ENCODE assay signal across 14 mouse cellular contexts in the genomic region with DNA sequence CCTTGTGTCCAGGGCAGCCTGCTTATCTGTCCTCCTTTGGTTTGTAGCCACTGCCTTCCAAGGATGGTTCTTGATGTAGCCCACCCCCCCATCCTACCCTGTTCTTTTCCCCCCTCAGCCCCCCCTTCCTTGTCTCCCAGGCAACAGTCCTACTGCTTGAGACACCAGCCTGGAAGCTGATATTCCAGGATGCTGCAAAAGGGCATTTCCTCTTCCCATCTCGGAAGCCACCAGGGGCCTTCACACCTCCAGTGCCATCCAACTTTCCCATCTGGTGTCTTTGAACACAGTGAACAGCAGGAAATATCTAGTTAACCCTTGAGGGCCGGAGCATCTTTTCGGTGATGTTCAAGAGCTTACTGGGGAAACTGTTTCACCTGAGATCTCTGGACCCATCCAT.
DNase-seq lines count a peak whose midpoint lies in the region; ATAC-seq and TF ChIP-seq lines count a peak whose summit lies in the region.
"Had no signal": no experiment of that assay in that cellular context is flagged by ENCODE, and none has a peak within 500 bp of the region (broad histone marks: within the 10 kb centered on the region; RNA-seq: fewer than 3 reads in every experiment).

No protein-coding gene starts in this region.

- no peak for TF ChIP-seq CTCF in forebrain, postnatal 0 days (IDR thresholded peaks at IDR 0.05; ENCODE audit: low read depth)
- no peak for TF ChIP-seq CTCF in thymus, adult 2 months (IDR thresholded peaks at IDR 0.05; ENCODE audit: borderline replicate concordance, control insufficient read depth, extremely low read depth, insufficient read depth, low read length, poor library complexity)

- no peak overlapping the region for H3K9ac ChIP-seq in midbrain, embryonic 14.5 days (replicated peaks; ENCODE audit: low read length)
- H3K9ac ChIP-seq in midbrain, embryonic 15.5 days, result no peak overlapping the region
- no peak overlapping the region for H3K9ac ChIP-seq in forebrain, postnatal 0 days
- H3K9ac ChIP-seq: embryonic facial prominence, embryonic 15.5 days; limb, embryonic 12.5 days had no signal

- no peak for ATAC-seq in midbrain, embryonic 14.5 days (ENCODE audit: low FRiP score, low TSS enrichment)
- no peak for ATAC-seq in midbrain, embryonic 15.5 days (replicated peaks)
- ATAC-seq in forebrain, postnatal 0 days, result peak; percentile 87

- H3K4me2 ChIP-seq in midbrain, embryonic 14.5 days (ENCODE audit: low read length), result no peak overlapping the region
- H3K4me2 ChIP-seq in midbrain, embryonic 15.5 days, result no peak overlapping the region
- H3K4me2 ChIP-seq in forebrain, postnatal 0 days (ENCODE audit: low read depth), result no peak overlapping the region
- H3K4me2 ChIP-seq: embryonic facial prominence, embryonic 15.5 days; limb, embryonic 12.5 days had no signal

- DNase-seq in heart, adult 11 months, result peak; percentile 58
- no peak for DNase-seq in heart, adult 9 months (ENCODE audit: low spot score in 2 of 2)
- DNase-seq in midbrain, embryonic 14.5 days, result peak; percentile 36
- DNase-seq in cerebellum, adult 9-11 months, result peak; percentile 93
- DNase-seq in forebrain, postnatal 0 days, result peak; percentile 77
- no peak for DNase-seq in thymus, adult 2 months
- DNase-seq in spleen, adult 18-20 months, result no peak
- DNase-seq: adrenal gland, adult 8-10 months; kidney, postnatal 14 days; thymus, postnatal 25 days had no signal

- H3K36me3 ChIP-seq in midbrain, embryonic 14.5 days (ENCODE audit: control insufficient read depth, insufficient read depth, low read length), result no peaks in the 10 kb centered on the region
- H3K36me3 ChIP-seq in midbrain, embryonic 15.5 days (replicated peaks), result no peaks in the 10 kb centered on the region
- no peaks in the 10 kb centered on the region for H3K36me3 ChIP-seq in forebrain, postnatal 0 days (ENCODE audit: insufficient read depth)
- H3K36me3 ChIP-seq in thymus, adult 2 months (ENCODE audit: control insufficient read depth, insufficient read depth, low read length), result no peaks in the 10 kb centered on the region
- H3K36me3 ChIP-seq: embryonic facial prominence, embryonic 15.5 days; limb, embryonic 12.5 days had no signal

- no peaks in the 10 kb centered on the region for H3K9me3 ChIP-seq in midbrain, embryonic 14.5 days (ENCODE audit: control insufficient read depth, low read length)
- H3K9me3 ChIP-seq in midbrain, embryonic 15.5 days, result no peaks in the 10 kb centered on the region
- no peaks in the 10 kb centered on the region for H3K9me3 ChIP-seq in forebrain, postnatal 0 days (ENCODE audit: low read length)
- H3K9me3 ChIP-seq: embryonic facial prominence, embryonic 15.5 days; limb, embryonic 12.5 days had no signal

- WGBS in midbrain, embryonic 14.5 days, result 79% methylated on average over 3 of the region's 3 CpGs
- WGBS in midbrain, embryonic 15.5 days, result 70% methylated on average over 3 of the region's 3 CpGs
- WGBS in forebrain, postnatal 0 days, result 67% methylated on average over 3 of the region's 3 CpGs
- WGBS in thymus, adult 2 months, result 94% methylated on average over 3 of the region's 3 CpGs

- peaks cover 10% of the 10 kb centered on the region for H3K4me1 ChIP-seq in midbrain, embryonic 14.5 days (ENCODE audit: control insufficient read depth, insufficient read depth, low read length)
- peaks cover 8% of the 10 kb centered on the region for H3K4me1 ChIP-seq in midbrain, embryonic 15.5 days
- peaks cover 8% of the 10 kb centered on the region for H3K4me1 ChIP-seq in forebrain, postnatal 0 days (ENCODE audit: insufficient read depth)
- peaks cover 17% of the 10 kb centered on the region for H3K4me1 ChIP-seq in thymus, adult 2 months (replicated peaks; ENCODE audit: control insufficient read depth, insufficient read depth, low read length)

- no peak overlapping the region for H3K4me3 ChIP-seq in midbrain, embryonic 14.5 days (replicated peaks; ENCODE audit: low read depth, low read length)
- H3K4me3 ChIP-seq in midbrain, embryonic 15.5 days, result no peak overlapping the region
- H3K4me3 ChIP-seq in forebrain, postnatal 0 days (ENCODE audit: low read depth, low read length), result no peak overlapping the region
- H3K4me3 ChIP-seq in thymus, adult 2 months (ENCODE audit: control insufficient read depth, insufficient read depth, low read length), result no peak overlapping the region
- H3K4me3 ChIP-seq: embryonic facial prominence, embryonic 15.5 days; limb, embryonic 12.5 days had no signal

- no peak for TF ChIP-seq POLR2A in thymus, adult 2 months (IDR thresholded peaks at IDR 0.05; ENCODE audit: control insufficient read depth, extremely low read depth, insufficient read depth, low read length, poor library complexity)

- no peak overlapping the region for H3K27ac ChIP-seq in midbrain, embryonic 14.5 days (replicated peaks; ENCODE audit: low read depth, low read length)
- H3K27ac ChIP-seq in midbrain, embryonic 15.5 days, result no peak overlapping the region
- H3K27ac ChIP-seq in forebrain, postnatal 0 days (ENCODE audit: low read depth, low read length), result no peak overlapping the region
- no peak overlapping the region for H3K27ac ChIP-seq in thymus, adult 2 months (ENCODE audit: control insufficient read depth, insufficient read depth, low read length)
- H3K27ac ChIP-seq: embryonic facial prominence, embryonic 15.5 days; limb, embryonic 12.5 days; macrophage had no signal

- no peaks in the 10 kb centered on the region for H3K27me3 ChIP-seq in midbrain, embryonic 14.5 days (ENCODE audit: control insufficient read depth, insufficient read depth, low read length)
- H3K27me3 ChIP-seq in midbrain, embryonic 15.5 days (replicated peaks), result no peaks in the 10 kb centered on the region
- H3K27me3 ChIP-seq in forebrain, postnatal 0 days (ENCODE audit: insufficient read depth, low read length), result no peaks in the 10 kb centered on the region
- H3K27me3 ChIP-seq in thymus, adult 2 months (ENCODE audit: control insufficient read depth, insufficient read depth, low read length), result no peaks in the 10 kb centered on the region
- H3K27me3 ChIP-seq: embryonic facial prominence, embryonic 15.5 days had no signal

Comparison
In these comparisons a context has a peak if more than half of its experiments do, and no peak if none do; other contexts are left out.
1. DNase-seq: peak in heart, adult 11 months (single experiment), midbrain, embryonic 14.5 days (single experiment), cerebellum, adult 9-11 months (single experiment) and forebrain, postnatal 0 days (single experiment); none in heart, adult 9 months (0 of 2), thymus, adult 2 months (single experiment) and spleen, adult 18-20 months (0 of 2).